Mouse (Mus musculus) gastrocnemius, adult 2 months (tissue): Measurements from ENCODE around the gene Mfsd10. TPM values are rescaled to one million over a fixed set of nuclear protein-coding genes. Genes with fewer than 3 reads are reported as not detected.
"Not testable (repeated sequence)": the region's sequence is repeated elsewhere in the genome, so short reads cannot be mapped to it uniquely, and the experiment has no call there.

ENCODE experiments used
- DNase-seq: peaks from one replicate; pipeline ENCODE4 v3.0.0; 2022
- H3K27ac ChIP-seq: fragments of 200-600 bp; 2 replicates; pipeline ENCODE4 v1.8.1; 2022; ENCODE audit warnings: mild to moderate bottlenecking
- H3K4me3 ChIP-seq: fragments of 200-600 bp; 2 replicates; pipeline ENCODE4 v1.8.1; 2022; ENCODE audit warnings: mild to moderate bottlenecking, moderate library complexity
- CTCF ChIP-seq: fragments of 200-600 bp; IDR thresholded peaks from 2 replicates; pipeline ENCODE4 v1.8.1; 2022; ENCODE audit warnings: antibody characterized with exemption, mild to moderate bottlenecking, moderate library complexity
- intact Hi-C: fragments of 180-260 bp; cut with DNase I; formaldehyde crosslinking; loops from one replicate; pipeline ENCODE4 v1.15.1; 2025
- total RNA-seq, 2 experiments: library from RNA; stranded (reverse); gene quantifications; 2 replicates each; pipeline ENCODE4 v1.2.3; 2021

Gene Mfsd10
- total RNA-seq, 2 experiments from 2014 or later, result 4.2 to 6.4 TPM

DNA sequence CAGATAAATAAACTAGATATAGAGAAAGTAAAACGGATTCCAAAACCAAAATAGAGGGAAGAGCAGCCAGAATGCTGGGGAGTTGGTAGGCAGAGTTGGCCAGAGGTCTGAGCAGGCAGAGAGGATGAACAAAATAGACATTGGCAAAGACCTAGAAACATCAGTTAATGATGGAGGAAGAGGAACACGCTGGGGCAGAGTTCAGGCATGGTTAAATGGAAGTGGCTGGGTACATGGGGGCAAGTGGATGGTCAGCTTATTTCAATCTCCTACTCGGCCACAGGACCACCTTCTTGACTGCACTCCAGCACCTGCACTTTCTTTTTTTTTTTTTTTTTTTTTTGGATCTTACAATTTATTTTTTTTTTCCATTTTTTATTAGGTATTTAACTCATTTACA lies 5.0 kb upstream of the Mfsd10 start:
- Histone ChIP-seq H3K4me3 (no peak overlapping the region), H3K27ac (no peak overlapping the region)
- DNase-seq, result no peak
- no peak for TF ChIP-seq CTCF
- intact Hi-C loops, result no loop called here

DNA sequence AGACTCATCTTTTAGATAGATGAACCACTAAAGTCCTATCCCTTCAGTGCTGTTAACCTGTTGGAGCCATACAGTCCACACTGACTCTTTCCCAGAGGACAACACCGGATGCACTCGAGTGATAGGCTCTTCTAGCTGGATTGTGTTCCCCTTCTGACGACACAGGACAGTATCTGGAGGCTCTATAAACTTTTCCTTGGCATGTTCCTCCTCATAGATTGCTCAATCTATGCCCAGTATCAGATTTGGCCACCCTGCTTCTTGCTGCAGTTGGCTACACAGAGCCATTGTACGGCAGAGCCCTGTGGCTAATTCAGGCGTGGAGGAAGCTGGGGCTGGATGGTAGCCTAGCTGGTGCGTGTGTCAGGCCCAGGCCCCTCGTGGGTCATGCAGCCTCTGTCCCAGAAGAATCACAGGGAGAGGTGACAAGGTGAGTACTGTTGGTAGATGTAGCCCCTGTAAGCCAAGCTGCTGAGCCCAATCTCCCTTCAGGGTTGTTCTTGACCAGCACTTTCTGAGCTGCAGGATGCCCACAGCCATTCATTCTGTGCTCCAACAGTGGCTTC lies 662 bp upstream of the Mfsd10 start:
- intact Hi-C loops, result loop anchor here (2.0 kb wide), 1 partner anchor 119 kb away; no protein-coding TSS in a partner anchor
- Histone ChIP-seq H3K4me3 (peak overlapping the region; percentile 87; the same call in 1 of the 2 replicates), H3K27ac (no peak overlapping the region)
- TF ChIP-seq CTCF, result no peak
- DNase-seq, result no peak

DNA sequence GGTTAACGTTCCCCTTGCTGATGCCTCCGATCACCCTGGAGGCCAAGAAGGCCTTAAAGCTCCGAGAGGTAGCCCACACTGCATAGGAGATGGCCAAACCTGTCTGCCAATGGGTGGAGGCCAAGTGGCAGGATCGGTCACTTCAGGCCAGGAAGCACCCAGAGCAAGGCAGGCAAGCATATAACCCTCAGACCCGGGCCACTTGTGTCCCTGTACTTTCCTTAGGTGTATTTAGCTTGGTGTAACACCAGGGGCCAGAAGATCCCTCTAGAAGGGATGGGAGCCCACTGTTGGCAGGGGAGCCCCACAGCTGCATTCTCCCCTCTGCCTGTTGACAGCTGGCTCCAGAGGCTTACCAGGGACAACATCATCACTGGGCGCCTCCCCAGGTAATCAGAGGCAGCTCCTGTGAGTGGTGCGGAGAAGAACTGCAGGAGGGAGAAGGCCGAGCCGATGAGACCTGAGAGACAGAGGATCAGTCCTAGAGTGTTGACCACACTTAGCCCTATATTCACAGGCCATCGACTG lies 1.3 kb downstream of the Mfsd10 start:
- peak overlapping the region; percentile 87 for H3K27ac ChIP-seq
- intact Hi-C loops, result loop anchor here (2.0 kb wide), 1 partner anchor 117 kb away; no protein-coding TSS in a partner anchor
- H3K4me3 ChIP-seq, result peak overlapping the region; percentile 87

DNA sequence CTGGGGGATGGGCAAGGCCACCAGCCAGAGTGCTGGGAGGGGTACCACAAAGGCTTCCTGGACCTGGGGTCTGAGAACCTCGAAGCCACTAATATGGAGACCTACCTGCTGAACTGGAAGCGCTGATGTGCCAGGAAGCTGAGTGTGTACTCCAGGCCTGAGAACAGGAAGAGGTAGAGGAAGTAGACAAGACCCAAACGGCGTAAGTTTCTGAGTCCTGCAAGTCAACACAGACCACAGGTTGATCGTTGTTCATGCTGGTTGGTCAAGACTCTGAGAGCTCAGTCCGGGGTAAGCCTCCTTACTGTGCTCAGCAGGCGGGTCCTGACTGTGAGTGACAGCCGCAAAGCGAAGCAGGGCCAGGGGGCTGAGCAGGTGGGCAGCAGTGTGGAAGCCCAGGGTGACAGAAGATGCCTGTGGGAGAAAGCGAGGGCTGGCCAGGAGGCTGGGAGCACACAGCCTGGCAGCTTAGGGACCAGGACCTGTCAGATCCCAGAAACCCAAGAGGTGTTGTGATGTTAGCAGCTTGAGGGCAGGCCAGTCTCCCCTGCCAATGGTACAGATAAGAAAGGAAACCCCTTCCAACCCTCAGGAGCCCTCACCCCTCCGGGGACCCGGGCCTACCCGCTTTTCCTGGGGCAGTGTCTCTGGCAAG lies 2.1 kb downstream of the Mfsd10 start:
- intact Hi-C loops, result no loop called here
- DNase-seq, result no peak
- Histone ChIP-seq H3K27ac (no peak overlapping the region), H3K4me3 (no peak overlapping the region)
- TF ChIP-seq CTCF, result no peak

More for the DNA sequence above, 1.3 kb downstream of the Mfsd10 start:
- no peak for TF ChIP-seq CTCF
- DNase-seq, result peak; percentile 40

DNA sequence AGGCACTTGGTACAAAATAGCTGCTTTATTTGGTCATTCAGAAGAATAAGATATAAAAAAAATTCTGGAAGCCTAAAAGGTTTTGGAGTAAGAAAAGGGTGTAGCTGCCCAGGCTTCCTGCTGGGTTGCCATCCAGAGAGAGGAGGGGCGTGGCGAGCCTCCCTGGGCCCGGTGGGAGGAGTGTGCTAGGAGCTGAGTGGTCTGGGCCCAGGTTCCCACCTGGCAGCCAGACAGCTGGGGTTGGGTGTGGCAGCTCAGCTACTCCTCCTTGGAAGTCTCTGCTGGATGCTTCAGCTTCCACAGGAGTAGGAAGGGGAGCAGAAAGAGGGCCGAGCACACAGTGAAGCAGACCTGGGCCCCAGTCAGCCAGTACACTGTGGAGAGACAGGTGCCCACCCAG lies 3.4 kb downstream of the Mfsd10 start:
- DNase-seq, result peak; percentile 76
- H3K4me3 ChIP-seq, result no peak overlapping the region
- no peak for TF ChIP-seq CTCF
- intact Hi-C loops, result no loop called here
- H3K27ac ChIP-seq, result peak overlapping the region; percentile 46; the same call in 1 of the 2 replicates

DNA sequence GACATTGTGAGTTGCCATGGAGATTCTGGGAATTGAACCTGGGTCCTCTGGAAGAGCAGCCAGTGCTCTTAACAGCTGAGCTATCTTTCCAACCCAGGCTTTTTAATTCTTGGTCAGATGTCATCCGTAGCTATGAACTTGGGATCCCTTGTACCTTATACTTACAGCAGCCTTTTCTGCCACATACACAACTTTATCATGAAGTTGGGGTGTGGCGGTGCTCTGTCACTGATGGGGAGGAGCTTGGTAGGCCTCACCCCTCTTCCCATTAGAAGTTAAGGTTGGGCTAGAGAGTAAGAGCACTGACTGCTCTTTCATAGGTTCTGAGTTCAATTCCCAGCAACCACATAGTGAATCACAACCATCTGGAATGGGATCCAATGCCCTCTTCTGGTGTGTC lies 4.0 kb downstream of the Mfsd10 start:
- H3K27ac ChIP-seq, result peak overlapping the region; percentile 46; the same call in 1 of the 2 replicates
- no peak for DNase-seq
- TF ChIP-seq CTCF, result no peak
- H3K4me3 ChIP-seq, result no peak overlapping the region
- intact Hi-C loops, result no loop called here

DNA sequence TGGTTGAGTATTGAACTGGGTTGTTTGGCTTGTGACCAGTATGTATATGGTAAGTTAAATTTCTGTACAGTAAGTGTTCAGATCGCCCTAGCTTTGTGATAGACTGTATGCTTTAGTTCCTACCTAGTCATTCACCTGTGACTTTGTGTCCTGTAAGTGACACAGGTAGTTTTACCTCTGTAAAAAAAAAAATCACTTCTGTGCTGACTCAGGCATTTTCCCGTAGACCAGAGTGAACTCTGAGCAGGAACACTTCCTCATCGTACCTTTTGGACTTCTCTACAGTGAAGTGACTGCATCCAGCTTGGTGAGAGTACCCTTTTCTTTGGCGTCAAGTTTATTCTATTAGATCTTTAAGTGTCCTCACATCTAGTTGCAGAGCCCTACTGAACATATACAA lies 27.0 kb downstream of the Mfsd10 start:
- DNase-seq, result no peak
- H3K4me3 ChIP-seq, result no peak overlapping the region
- no peak overlapping the region for H3K27ac ChIP-seq
- intact Hi-C loops, result no loop called here
- no peak for TF ChIP-seq CTCF

DNA sequence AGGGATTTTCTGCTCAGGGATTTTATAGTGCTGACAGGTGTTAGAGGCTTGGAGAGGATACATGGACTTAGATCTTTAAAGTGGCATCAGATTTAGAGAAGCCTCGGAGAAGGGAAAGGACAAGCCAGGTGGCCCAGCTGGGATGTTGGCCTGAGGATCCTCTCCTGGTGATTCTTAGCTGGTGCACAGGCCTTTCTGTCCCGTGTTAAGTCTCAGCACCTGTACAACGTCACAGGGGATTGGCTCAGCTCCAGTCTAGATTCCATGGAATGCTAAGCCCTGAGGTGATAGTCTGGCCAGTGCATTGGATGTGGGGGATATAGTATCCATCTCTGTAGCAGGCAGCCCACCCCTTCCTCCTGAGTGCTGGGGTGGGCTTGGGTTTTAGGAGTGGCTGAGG lies 28.8 kb downstream of the Mfsd10 start:
- intact Hi-C loops, result no loop called here
- TF ChIP-seq CTCF, result no peak
- H3K27ac ChIP-seq, result no peak overlapping the region

DNA sequence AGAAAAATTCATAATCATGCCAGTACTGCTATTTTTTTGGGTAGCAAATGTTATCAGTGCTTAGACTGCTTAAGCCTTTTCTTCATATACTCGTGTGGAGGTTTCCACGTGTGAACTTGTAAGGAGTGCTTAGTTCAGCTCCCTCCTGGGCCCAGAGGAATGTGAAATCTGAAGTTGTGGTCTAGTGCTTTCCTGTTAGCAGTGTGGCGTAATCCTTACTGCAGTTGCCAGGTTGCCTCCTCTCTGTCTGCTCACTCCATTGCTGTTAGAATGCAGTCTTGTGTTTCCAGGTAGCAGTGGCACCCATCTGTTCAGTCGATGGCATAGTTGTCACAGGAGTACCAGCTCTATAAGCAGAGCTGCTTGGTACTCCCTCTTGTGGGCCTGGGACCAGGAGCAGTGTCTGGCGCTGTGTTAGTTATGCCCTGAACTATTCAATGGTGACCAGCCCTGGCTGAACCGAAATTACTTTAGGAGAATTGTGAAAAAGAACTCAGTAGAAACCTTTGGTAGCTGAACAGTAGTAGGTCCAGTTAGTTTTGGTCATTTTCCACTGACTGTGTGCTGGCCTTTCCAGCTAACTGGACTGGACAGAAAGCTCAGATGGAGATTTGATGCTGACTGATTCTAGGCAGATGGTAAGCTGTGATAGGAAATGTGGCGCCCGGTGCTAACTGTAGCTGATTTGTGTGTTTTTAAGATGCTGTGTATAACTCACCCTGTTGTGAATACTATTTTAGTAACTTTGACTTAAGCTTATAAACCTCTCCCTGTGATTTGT lies 29.7 kb downstream of the Mfsd10 start:
- DNase-seq, result no peak
- H3K27ac ChIP-seq, result no peak overlapping the region
- intact Hi-C loops, result no loop called here

More for the DNA sequence above, 28.8 kb downstream of the Mfsd10 start:
- DNase-seq, result no peak
- H3K4me3 ChIP-seq, result no peak overlapping the region

DNA sequence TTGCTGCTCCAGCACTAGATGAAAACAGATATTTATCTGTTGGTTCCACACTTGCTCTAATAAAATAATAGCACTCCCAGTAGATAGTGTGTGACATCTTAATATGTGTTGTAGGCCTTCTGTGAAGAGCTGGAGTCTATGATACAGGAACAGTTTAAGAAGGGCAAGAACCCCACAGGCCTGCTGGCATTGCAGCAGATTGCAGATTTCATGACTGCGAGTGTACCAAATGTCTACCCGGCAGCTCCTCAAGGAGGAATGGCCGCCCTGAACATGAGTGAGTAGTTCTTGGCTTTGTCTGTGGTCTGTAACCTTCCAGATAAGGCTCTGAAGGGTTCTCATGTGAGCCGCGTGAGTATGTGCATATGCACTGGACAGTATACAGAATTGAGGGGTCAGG lies 32.4 kb downstream of the Mfsd10 start:
- TF ChIP-seq CTCF, result no peak
- no peak for DNase-seq
- intact Hi-C loops, result no loop called here
- H3K27ac ChIP-seq, result no peak overlapping the region
- H3K4me3 ChIP-seq, result no peak overlapping the region

More for the DNA sequence above, 29.7 kb downstream of the Mfsd10 start:
- no peak for TF ChIP-seq CTCF
- H3K4me3 ChIP-seq, result no peak overlapping the region

DNA sequence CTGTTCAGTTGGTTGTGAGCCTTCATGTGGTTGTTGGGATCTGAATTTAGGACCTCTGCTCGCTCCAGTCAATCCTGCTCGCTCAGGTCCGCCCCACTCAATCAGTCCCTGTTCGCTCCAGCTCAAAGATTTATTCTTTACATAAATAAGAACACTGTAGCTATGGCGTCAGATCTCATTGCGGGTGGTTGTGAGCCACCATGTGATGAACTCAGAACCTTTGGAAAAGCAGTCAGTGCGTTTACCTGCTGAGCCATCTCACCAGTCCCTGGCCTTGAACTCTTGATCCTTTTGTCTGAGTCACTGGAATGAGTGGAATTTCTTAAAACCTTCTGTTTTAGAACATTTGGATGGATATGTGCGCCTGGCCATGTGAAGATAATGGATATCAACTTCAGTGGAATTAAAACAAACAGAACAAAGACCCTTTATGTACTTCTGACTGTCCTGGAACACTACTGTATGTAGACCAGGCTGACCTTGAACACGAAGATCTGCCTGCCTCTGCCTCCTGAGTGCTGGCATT lies 43.7 kb downstream of the Mfsd10 start:
- no peak overlapping the region for H3K4me3 ChIP-seq
- DNase-seq, result no peak
- H3K27ac ChIP-seq, result no peak overlapping the region
- intact Hi-C loops, result no loop called here
- no peak for TF ChIP-seq CTCF

DNA sequence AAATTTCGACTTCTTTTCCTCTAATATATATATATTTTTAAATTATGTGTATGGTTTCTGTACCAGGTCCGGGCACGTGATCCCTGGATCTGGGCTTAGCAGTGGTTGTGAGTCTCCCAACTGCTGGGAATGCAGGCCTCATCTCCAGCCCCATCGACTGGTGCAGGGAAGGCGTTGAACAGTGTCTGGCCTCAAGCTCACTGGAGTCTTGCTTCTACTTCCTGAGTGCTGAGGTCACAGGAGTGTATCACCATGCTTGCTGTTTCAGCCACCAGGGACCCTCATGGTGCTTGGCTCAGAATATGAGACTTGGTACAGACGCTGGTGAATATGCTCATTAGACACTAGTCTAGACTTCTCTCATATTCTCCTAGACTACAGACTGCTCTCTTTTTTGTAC lies 44.3 kb downstream of the Mfsd10 start:
- intact Hi-C loops, result no loop called here
- DNase-seq, result no peak
- Histone ChIP-seq H3K27ac (no peak overlapping the region), H3K4me3 (no peak overlapping the region)
- TF ChIP-seq CTCF, result no peak

DNA sequence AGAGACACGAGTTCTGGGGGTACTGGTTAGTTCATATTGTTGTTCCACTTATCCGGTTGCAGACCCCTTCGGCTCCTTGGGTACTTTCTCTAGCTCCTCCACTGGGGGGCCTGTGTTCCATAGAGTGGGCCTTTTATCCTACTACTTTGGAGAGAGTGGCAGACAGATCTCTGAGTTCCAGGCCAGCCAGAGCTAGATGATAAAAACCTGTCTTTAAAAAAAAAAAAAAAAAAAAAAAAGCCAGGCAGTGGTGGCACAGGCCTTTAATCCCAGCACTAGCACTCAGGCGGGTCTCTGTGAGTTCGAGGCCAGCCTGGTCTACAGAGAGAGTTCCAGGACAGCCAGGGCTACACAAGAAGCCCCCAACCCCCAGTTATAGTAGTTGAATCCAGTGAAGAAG lies 44.8 kb downstream of the Mfsd10 start:
- H3K27ac ChIP-seq, H3K4me3 ChIP-seq, DNase-seq, intact Hi-C loops: not testable (repeated sequence)
